Mouse (Mus musculus) embryonic facial prominence, embryonic 14.5 days (tissue): ENCODE measurements around the gene Arpc5l. TPM values are rescaled to one million over a fixed set of nuclear protein-coding genes. Genes with fewer than 3 reads are reported as not detected.

Experiments
- polyA plus RNA-seq: library from polyadenylated mRNA; unstranded; fragments of >200 nt; fragmentation: Nextera tagmentation; extraction: Ambion mirVana; gene quantifications from 2 replicates; pipeline ENCODE4 v1.2.1, GENCODE M21; 2014

Arpc5l gene
- polyA plus RNA-seq, 1 experiment from 2014 or later, result 120 TPM

Other genes with a start within 250 kb of the Arpc5l start
- 1.2 and 1.7 TPM in 2 replicates for gene Nr6a1, start 77.7 kb upstream of the Arpc5l start, polyA plus RNA-seq
- gene Olfml2a, start 73.4 kb upstream of the Arpc5l start, polyA plus RNA-seq, result 15.3 and 18.7 TPM in 2 replicates
- gene Wdr38, start 7.9 kb upstream of the Arpc5l start, polyA plus RNA-seq, result 0.92 and 1.4 TPM in 2 replicates
- 1,001 and 1,064 TPM in 2 replicates for gene Rpl35, start 276 bp downstream of the Arpc5l start, polyA plus RNA-seq
- 20.7 and 29.8 TPM in 2 replicates for gene Golga1, start 60.2 kb downstream of the Arpc5l start, polyA plus RNA-seq
- gene Scai, start 185.4 kb downstream of the Arpc5l start, polyA plus RNA-seq, result 8.9 and 10.2 TPM in 2 replicates
- 80.4 and 87.2 TPM in 2 replicates for gene Ppp6c, start 221.1 kb downstream of the Arpc5l start, polyA plus RNA-seq